Mouse (Mus musculus) forebrain, postnatal 0 days (tissue): ENCODE data around the gene Blnk. TPM values are rescaled to one million over a fixed set of nuclear protein-coding genes. Genes with fewer than 3 reads are reported as not detected.

Experiments used
- ATAC-seq: fragments of 200-750 bp; cut with Nextera tagmentation; 2 replicates; pipeline ENCODE4 v1.8.0; 2017; ENCODE audit warnings: mild to moderate bottlenecking, moderate library complexity
- DNase-seq: peaks from one replicate; pipeline ENCODE4 v3.0.0-alpha.2; 2015
- H3K27ac ChIP-seq: fragments of 300-500 bp; sonication (generic); 2 replicates; pipeline ENCODE4 v1.5.1; 2014; ENCODE audit warnings: low read depth, mild to moderate bottlenecking, antibody characterized with exemption, low read length, moderate library complexity, mixed read lengths
- H3K27me3 ChIP-seq: fragments of 300-500 bp; sonication (generic); 2 replicates; pipeline ENCODE4 v1.6.1; 2014; ENCODE audit warnings: mild to moderate bottlenecking, low read length, mixed read lengths; ENCODE audit not compliant: insufficient read depth
- H3K36me3 ChIP-seq: fragments of 300-500 bp; sonication (generic); 2 replicates; pipeline ENCODE4 v1.6.1; 2014; ENCODE audit warnings: mild to moderate bottlenecking, moderate library complexity; ENCODE audit not compliant: insufficient read depth
- H3K4me1 ChIP-seq: fragments of 300-500 bp; sonication (generic); 2 replicates; pipeline ENCODE4 v1.6.1; 2014; ENCODE audit warnings: antibody characterized with exemption; ENCODE audit not compliant: insufficient read depth
- H3K4me2 ChIP-seq: fragments of 300-500 bp; sonication (generic); 2 replicates; pipeline ENCODE4 v1.6.1; 2014; ENCODE audit warnings: low read depth, mild to moderate bottlenecking, moderate library complexity
- H3K4me3 ChIP-seq: fragments of 300-500 bp; sonication (generic); 2 replicates; pipeline ENCODE4 v1.5.1; 2014; ENCODE audit warnings: low read depth, low read length, mixed read lengths
- H3K9ac ChIP-seq: fragments of 300-500 bp; sonication (generic); 2 replicates; pipeline ENCODE4 v1.6.1; 2014; ENCODE audit warnings: mild to moderate bottlenecking
- H3K9me3 ChIP-seq: fragments of 300-500 bp; sonication (generic); 2 replicates; pipeline ENCODE4 v1.6.1; 2016; ENCODE audit warnings: low read length
- CTCF ChIP-seq: sonication (generic); IDR thresholded peaks from 2 replicates; pipeline ENCODE4 v1.5.1; 2016; ENCODE audit warnings: antibody characterized with exemption, control low read depth, low read depth
- WGBS: fragments of 180-500 bp; shearing (Covaris S2); extraction: QIAGEN DNeasy Blood & Tissue Kit; methylation state at CpG from one replicate; pipeline ENCODE4 v1.1.7; 2014; 5-methylcytosine and 5-hydroxymethylcytosine counted together
- polyA plus RNA-seq: library from polyadenylated mRNA; unstranded; fragments of >200 nt; fragmentation: Nextera tagmentation; extraction: Ambion mirVana; gene quantifications from 2 replicates; pipeline ENCODE4 v1.2.1, GENCODE M21; 2015
- total RNA-seq: library from RNA; depleted of rRNA; stranded (reverse); fragments of >200 nt; gene quantifications from 2 replicates; pipeline ENCODE4 v1.2.3, GENCODE M21; 2014

The Blnk gene
- total and polyA plus RNA-seq, 2 experiments from 2014 or later = 1.1 to 1.8 TPM

DNA sequence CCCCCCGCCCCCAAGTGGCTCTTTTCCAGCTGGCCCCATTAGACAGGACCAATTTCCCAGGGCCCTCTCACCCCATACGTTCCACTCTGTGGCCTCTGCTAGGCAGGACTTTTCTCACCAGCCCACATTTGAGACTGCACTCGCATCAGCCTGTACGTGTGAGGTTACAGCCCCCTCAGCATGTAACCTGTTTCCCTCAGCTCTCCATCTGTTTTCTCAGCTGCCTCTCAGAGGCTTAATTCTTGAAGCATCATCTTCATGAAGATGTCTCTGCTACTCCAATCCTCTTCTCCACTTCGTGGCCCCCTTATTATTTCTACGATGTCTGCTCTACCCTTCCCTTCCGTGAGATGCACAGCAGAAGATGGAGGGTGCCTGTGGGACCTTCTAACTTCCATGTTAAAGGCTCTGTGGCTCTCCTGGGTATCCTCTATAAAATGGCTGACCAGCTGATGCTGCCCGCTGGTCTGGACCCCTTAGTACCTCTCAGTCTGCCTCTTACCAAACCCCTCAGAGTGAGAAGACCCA lies 1.8 kb downstream of the Blnk start:
- no peak for DNase-seq
- Histone ChIP-seq H3K9me3 (no peaks in the 10 kb centered on the region), H3K4me3 (no peak overlapping the region), H3K4me1 (no peaks in the 10 kb centered on the region), H3K27ac (no peak overlapping the region), H3K36me3 (no peaks in the 10 kb centered on the region), H3K4me2 (no peak overlapping the region), H3K27me3 (no peaks in the 10 kb centered on the region), H3K9ac (no peak overlapping the region)
- no peak for TF ChIP-seq CTCF
- no peak for ATAC-seq
- 79% methylated on average over 8 of the region's 8 CpGs for WGBS

DNA sequence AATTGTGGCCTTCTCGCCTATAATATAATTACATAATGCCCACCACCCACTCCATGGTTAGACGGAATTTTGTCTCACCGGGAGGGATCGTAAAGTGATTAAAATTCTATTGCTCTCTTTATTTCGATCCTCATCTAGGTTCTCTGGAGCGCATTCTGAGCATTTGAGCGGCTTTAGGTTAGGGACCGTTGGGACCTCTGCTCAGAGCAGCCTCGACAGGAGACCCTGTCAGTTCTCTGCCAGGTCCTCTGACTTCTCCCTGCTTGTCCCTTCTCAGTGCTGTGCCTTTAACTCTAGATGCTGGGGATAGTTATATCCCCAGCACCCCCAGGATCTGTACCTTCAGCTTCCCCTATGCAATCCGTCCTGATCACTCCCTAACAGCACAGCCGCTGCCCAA lies 2.2 kb downstream of the Blnk start:
- WGBS = 69% methylated on average over 11 of the region's 11 CpGs
- Histone ChIP-seq H3K4me1 (no peaks in the 10 kb centered on the region), H3K36me3 (no peaks in the 10 kb centered on the region), H3K4me3 (no peak overlapping the region), H3K4me2 (no peak overlapping the region), H3K27me3 (no peaks in the 10 kb centered on the region), H3K27ac (no peak overlapping the region), H3K9ac (no peak overlapping the region), H3K9me3 (no peaks in the 10 kb centered on the region)
- DNase-seq = no peak
- no peak for ATAC-seq
- TF ChIP-seq CTCF = no peak

GRCm38 (mm10) chr19:40991626-40992025 lies 2.7 kb downstream of the Blnk start:
- Histone ChIP-seq H3K27ac (no peak overlapping the region), H3K36me3 (no peaks in the 10 kb centered on the region), H3K27me3 (no peaks in the 10 kb centered on the region), H3K4me3 (no peak overlapping the region), H3K4me1 (no peaks in the 10 kb centered on the region), H3K9ac (no peak overlapping the region), H3K9me3 (no peaks in the 10 kb centered on the region), H3K4me2 (no peak overlapping the region)
- DNase-seq = no peak
- WGBS = 70% methylated on average over 7 of the region's 7 CpGs
- TF ChIP-seq CTCF = no peak
- ATAC-seq = no peak

DNA sequence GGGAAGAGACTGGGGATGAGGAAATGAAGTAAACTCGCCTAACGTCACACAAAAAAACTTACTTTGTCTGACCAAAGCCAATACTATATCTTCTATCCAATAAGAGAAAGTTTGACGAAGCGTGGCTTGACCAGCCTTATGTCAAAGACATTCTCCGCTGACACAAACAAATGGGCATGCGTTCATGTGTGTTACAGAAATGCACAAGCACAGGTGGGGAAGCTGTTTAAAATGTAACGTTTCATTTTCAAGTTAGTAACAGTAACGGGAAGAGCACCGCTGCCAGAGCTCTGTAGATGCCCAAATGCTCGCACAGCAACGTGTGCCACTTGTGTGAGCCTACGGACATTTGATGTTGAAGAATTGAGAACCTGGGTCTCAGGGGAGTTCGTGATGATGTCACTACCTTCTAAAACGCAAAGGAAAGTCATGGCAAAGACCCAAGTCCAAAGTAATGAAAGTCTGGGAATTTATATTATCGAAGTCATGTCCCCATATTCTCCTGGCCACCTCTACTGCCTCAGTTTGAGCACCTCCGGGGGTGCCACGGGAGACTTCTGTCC lies 3.5 kb downstream of the Blnk start:
- no peaks in the 10 kb centered on the region for H3K4me1 ChIP-seq
- ATAC-seq (no peak), DNase-seq (no peak)
- H3K27ac ChIP-seq = no peak overlapping the region
- H3K4me2 ChIP-seq = no peak overlapping the region
- H3K36me3 ChIP-seq = no peaks in the 10 kb centered on the region
- no peak overlapping the region for H3K4me3 ChIP-seq
- 92% methylated on average over 17 of the region's 17 CpGs for WGBS
- H3K9me3 ChIP-seq = no peaks in the 10 kb centered on the region
- no peak for TF ChIP-seq CTCF
- no peaks in the 10 kb centered on the region for H3K27me3 ChIP-seq
- no peak overlapping the region for H3K9ac ChIP-seq

GRCm38 (mm10) chr19:40989961-40990600 lies 4.3 kb downstream of the Blnk start:
- Histone ChIP-seq H3K4me2 (no peak overlapping the region), H3K27me3 (no peaks in the 10 kb centered on the region), H3K4me3 (no peak overlapping the region), H3K27ac (no peak overlapping the region), H3K4me1 (no peaks in the 10 kb centered on the region), H3K36me3 (no peaks in the 10 kb centered on the region), H3K9ac (no peak overlapping the region), H3K9me3 (no peaks in the 10 kb centered on the region)
- DNase-seq = no peak
- 73% methylated on average over 9 of the region's 9 CpGs for WGBS
- no peak for ATAC-seq
- TF ChIP-seq CTCF = no peak

- H3K27ac ChIP-seq = no peak overlapping the region
- H3K9ac ChIP-seq = no peak overlapping the region
- no peaks in the 10 kb centered on the region for H3K9me3 ChIP-seq
- 84% methylated on average over 5 of the region's 5 CpGs for WGBS
- no peaks in the 10 kb centered on the region for H3K27me3 ChIP-seq
- DNase-seq (no peak), ATAC-seq (no peak)
- no peaks in the 10 kb centered on the region for H3K36me3 ChIP-seq
- no peak for TF ChIP-seq CTCF
- H3K4me2 ChIP-seq = no peak overlapping the region
- no peaks in the 10 kb centered on the region for H3K4me1 ChIP-seq
- no peak overlapping the region for H3K4me3 ChIP-seq
Measured at GRCm38 (mm10) chr19:40988856-40989255, 5.5 kb downstream of the Blnk start.

- ATAC-seq = no peak
- no peak overlapping the region for H3K9ac ChIP-seq
- no peak for TF ChIP-seq CTCF
- WGBS = 84% methylated on average over 1 of the region's 1 CpGs
- DNase-seq = peak; percentile 11
- H3K27ac ChIP-seq = no peak overlapping the region
- H3K4me2 ChIP-seq = no peak overlapping the region
- H3K4me3 ChIP-seq = no peak overlapping the region
- H3K27me3 ChIP-seq = no peaks in the 10 kb centered on the region
- no peaks in the 10 kb centered on the region for H3K4me1 ChIP-seq
- no peaks in the 10 kb centered on the region for H3K9me3 ChIP-seq
- no peaks in the 10 kb centered on the region for H3K36me3 ChIP-seq
Measured at GRCm38 (mm10) chr19:40984536-40984935, 9.8 kb downstream of the Blnk start.
